Mouse (Mus musculus) ES-E14 (cell line): Measurements from ENCODE around the gene Ptprm.

Source experiments
- HCFC1 ChIP-seq: IDR thresholded peaks from 2 replicates; pipeline ENCODE4 v1.6.1; 2012; ENCODE audit warnings: low read length, inconsistent platforms, borderline replicate concordance; ENCODE audit not compliant: insufficient read depth
- MAFK ChIP-seq: IDR thresholded peaks from 2 replicates; pipeline ENCODE4 v1.6.1; 2014; ENCODE audit warnings: mild to moderate bottlenecking, low read depth, low read length, inconsistent platforms; ENCODE audit not compliant: insufficient read depth
- ZNF384 ChIP-seq: IDR thresholded peaks from 2 replicates; pipeline ENCODE4 v1.6.1; 2012; ENCODE audit warnings: low read depth, low read length, inconsistent platforms

DNA sequence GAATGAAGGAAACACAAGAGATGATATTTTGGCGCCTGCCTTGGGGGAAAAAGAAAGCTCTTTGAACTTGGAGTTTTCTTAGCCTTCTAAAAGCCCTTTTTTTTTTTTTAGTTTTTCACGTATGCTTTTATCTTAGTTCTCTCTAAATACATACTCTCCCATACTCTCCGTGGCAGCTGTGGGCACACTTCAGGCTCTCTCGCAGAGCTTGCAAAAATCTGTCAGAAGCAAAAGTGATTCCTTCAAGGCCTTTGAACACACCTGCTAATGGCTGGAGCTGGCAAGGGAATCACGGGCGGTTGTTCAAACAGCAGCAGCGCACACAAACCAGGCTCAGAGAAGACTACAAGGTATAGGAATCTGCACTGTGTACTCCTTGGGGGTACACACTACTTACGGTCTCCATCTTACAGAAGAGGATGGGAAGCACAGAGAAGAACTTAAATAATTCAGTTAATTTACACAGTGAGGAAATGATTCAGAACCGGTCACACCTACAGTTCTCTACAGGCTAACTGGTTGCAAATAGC is 55.9 kb downstream of the Ptprm start:
- TF ChIP-seq HCFC1: no peak
- TF ChIP-seq ZNF384: no peak
- TF ChIP-seq MAFK: no peak
